Mouse (Mus musculus) small intestine, adult 2 months (tissue): ENCODE measurements around the gene Rcc1.

ENCODE experiments used
- CTCF ChIP-seq: fragments of 200-500 bp; IDR thresholded peaks from 2 replicates; pipeline ENCODE4 v1.5.1; 2012; ENCODE audit warnings: low read depth, mild to moderate bottlenecking, control low read depth, inconsistent platforms, low read length, moderate library complexity, mixed read lengths; ENCODE audit not compliant: insufficient replicate concordance, insufficient read length; ENCODE audit errors: extremely low read depth
- POLR2A ChIP-seq: fragments of 200-500 bp; IDR thresholded peaks from 2 replicates; pipeline ENCODE4 v1.6.1; 2012; ENCODE audit warnings: low read depth, mild to moderate bottlenecking, control low read depth, inconsistent platforms, low read length, moderate library complexity

GRCm38 (mm10) chr4:132308437-132309139, 44.8 kb downstream of the Rcc1 start:
- TF ChIP-seq CTCF (no peak), POLR2A (peak; percentile 97)
